Mouse (Mus musculus) megakaryocyte-erythroid progenitor cell, adult 5-6 weeks (primary cell): ENCODE data around the gene Elovl4. TPM values are rescaled to one million over a fixed set of nuclear protein-coding genes. Genes with fewer than 3 reads are reported as not detected.

Experiments
- ATAC-seq: replicated peaks from 2 replicates; pipeline ENCODE4 v1.8.0; 2016; ENCODE audit warnings: mild to moderate bottlenecking, inconsistent platforms; ENCODE audit not compliant: severe bottlenecking, poor library complexity, low FRiP score, low TSS enrichment
- total RNA-seq, 2 experiments: library from RNA; stranded (forward) in 1 of 2; stranded (reverse) in 1 of 2; fragments of 200-1000, 215-1000 nt in 1 of 2; fragments of >200 nt in 1 of 2; fragmentation: Nextera tagmentation in 1 of 2; gene quantifications; 2 replicates each; pipeline ENCODE4 v1.2.3; 2014 to 2017

Gene Elovl4
- total RNA-seq, 2 experiments from 2014 or later = 0.23 TPM; not detected in 1

DNA sequence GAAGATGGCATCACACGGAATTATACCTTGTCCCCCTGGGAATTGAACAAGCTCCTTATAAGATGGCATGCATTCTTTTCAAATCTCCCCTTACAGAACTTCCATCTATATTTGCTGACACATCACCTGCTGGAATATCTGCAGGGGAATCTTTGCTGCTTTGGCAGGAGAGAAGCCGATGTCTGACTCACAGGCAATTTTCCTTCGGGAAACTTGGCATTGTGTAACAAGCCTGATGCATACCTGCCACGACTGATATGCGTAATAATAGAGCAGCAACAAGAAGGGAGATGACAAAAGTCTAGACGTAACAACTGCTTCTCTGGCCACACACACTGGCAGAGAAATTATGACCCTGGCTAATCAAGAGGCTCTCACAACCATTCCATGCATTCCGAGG lies 75.2 kb downstream of the Elovl4 start:
- no peak for ATAC-seq

Other genes starting within 250 kb of the Elovl4 start
- 27.4 and 37.6 TPM in 2 replicates for gene Ttk, start 28.4 kb upstream of the Elovl4 start, total RNA-seq (2014; fragmentation: Nextera tagmentation)
- 37.7 and 46.8 TPM in 2 replicates for gene Ttk, start 28.4 kb upstream of the Elovl4 start, total RNA-seq (2017)
- 20.0 and 40.7 TPM in 2 replicates for gene Bckdhb, start 118.9 kb upstream of the Elovl4 start, total RNA-seq (2014; fragmentation: Nextera tagmentation)
- gene Bckdhb, start 118.9 kb upstream of the Elovl4 start, total RNA-seq (2017) = 12.2 and 13.8 TPM in 2 replicates